Mouse (Mus musculus) cerebellum, postnatal 4 days (tissue): ENCODE data around the gene Myl3.

Source experiments
- DNase-seq, 2 experiments: peaks; one replicate each; pipeline ENCODE4 v3.0.0; 2022; ENCODE audit warnings: low spot score in 2 of 2, mixed read lengths in 1 of 2

Gene Myl3

GRCm38 (mm10) chr9:110731859-110732258, 9.8 kb upstream of the Myl3 start:
- no peak for DNase-seq

- DNase-seq, result peak in 1 of 2 experiments; percentile 54
These were observed 9.0 kb upstream of the Myl3 start for GRCm38 (mm10) chr9:110732623-110733022.

- DNase-seq, result no peak
These were observed 8.6 kb upstream of the Myl3 start for GRCm38 (mm10) chr9:110733102-110733501.

- no peak for DNase-seq
These were observed 7.5 kb upstream of the Myl3 start for GRCm38 (mm10) chr9:110734154-110734553.

- DNase-seq, result no peak
These were observed 5.3 kb upstream of the Myl3 start for GRCm38 (mm10) chr9:110736362-110736761.

- no peak for DNase-seq
These were observed 3.6 kb upstream of the Myl3 start for GRCm38 (mm10) chr9:110738054-110738453.

- no peak for DNase-seq
These were observed 1.7 kb upstream of the Myl3 start for GRCm38 (mm10) chr9:110739961-110740360.

- DNase-seq, result peak in 1 of 2 experiments; percentile 38
These were observed 762 bp downstream of the Myl3 start for GRCm38 (mm10) chr9:110742295-110742950.

- peak in 1 of 2 experiments; percentile 30 for DNase-seq
These were observed 1.3 kb downstream of the Myl3 start for GRCm38 (mm10) chr9:110742951-110743455.

- peak in 1 of 2 experiments; percentile 33 for DNase-seq
These were observed 2.0 kb downstream of the Myl3 start for GRCm38 (mm10) chr9:110743456-110744323.

- no peak for DNase-seq
These were observed 4.1 kb downstream of the Myl3 start for GRCm38 (mm10) chr9:110745752-110746151.

GRCm38 (mm10) chr9:110746238-110746637, 4.6 kb downstream of the Myl3 start:
- DNase-seq, result no peak

GRCm38 (mm10) chr9:110746961-110747360, 5.3 kb downstream of the Myl3 start, which contains the start of gene Pth1r:
TSS of gene Pth1r (minus strand) at chr9:110747145.
- DNase-seq, result no peak

- no peak for DNase-seq
These were observed 6.8 kb downstream of the Myl3 start for GRCm38 (mm10) chr9:110748451-110748850.

GRCm38 (mm10) chr9:110750404-110751187, 8.9 kb downstream of the Myl3 start:
- DNase-seq, result no peak

- no peak for DNase-seq
These were observed 9.8 kb downstream of the Myl3 start for GRCm38 (mm10) chr9:110751412-110751811.

GRCm38 (mm10) chr9:110752917-110753435, 11.3 kb downstream of the Myl3 start:
- no peak for DNase-seq

- DNase-seq, result no peak
These were observed 12.1 kb downstream of the Myl3 start for GRCm38 (mm10) chr9:110753773-110754172.

GRCm38 (mm10) chr9:110757816-110758215, 16.2 kb downstream of the Myl3 start:
- DNase-seq, result no peak

- peak in 1 of 2 experiments; percentile 31 for DNase-seq
These were observed 16.9 kb downstream of the Myl3 start for GRCm38 (mm10) chr9:110758605-110759004.

- DNase-seq, result peak in 1 of 2 experiments; percentile 27
These were observed 17.6 kb downstream of the Myl3 start for GRCm38 (mm10) chr9:110759265-110759664.

GRCm38 (mm10) chr9:110760886-110761285, 19.2 kb downstream of the Myl3 start:
- no peak for DNase-seq
